Mouse (Mus musculus) kidney, postnatal 0 days (tissue): ENCODE measurements at regions not wholly inside any gene's neighbourhood (a gene's known extent, or its start where the extent isn't known, plus 50 kb on each side); places are given as distances from the start of the nearest gene placed in this dataset.

ENCODE experiments used
- ATAC-seq: fragments of 200-750 bp; cut with Nextera tagmentation; replicated peaks from 2 replicates; pipeline ENCODE4 v1.8.0; 2017; ENCODE audit warnings: low read depth, moderate number of reproducible peaks, moderate TSS enrichment, moderate library complexity; ENCODE audit not compliant: low FRiP score
- DNase-seq: peaks from one replicate; pipeline ENCODE4 v3.0.0-alpha.2; 2016; ENCODE audit warnings: low spot score
- H3K27ac ChIP-seq: fragments of 300-500 bp; sonication (generic); 2 replicates; pipeline ENCODE4 v1.5.1; 2014; ENCODE audit warnings: mild to moderate bottlenecking
- H3K27me3 ChIP-seq: fragments of 300-500 bp; sonication (generic); 2 replicates; pipeline ENCODE4 v1.6.1; 2014; ENCODE audit warnings: low read length, mixed read lengths; ENCODE audit not compliant: insufficient read depth
- H3K36me3 ChIP-seq: fragments of 300-500 bp; sonication (generic); 2 replicates; pipeline ENCODE4 v1.6.1; 2014; ENCODE audit warnings: low read length, mixed read lengths; ENCODE audit not compliant: insufficient read depth
- H3K4me1 ChIP-seq: fragments of 300-500 bp; sonication (generic); replicated peaks from 2 replicates; pipeline ENCODE4 v1.6.1; 2014; ENCODE audit warnings: antibody characterized with exemption, low read length, mixed read lengths; ENCODE audit not compliant: insufficient read depth
- H3K4me2 ChIP-seq: fragments of 300-500 bp; sonication (generic); 2 replicates; pipeline ENCODE4 v1.6.1; 2014; ENCODE audit warnings: mild to moderate bottlenecking, low read length, moderate library complexity, mixed read lengths
- H3K4me3 ChIP-seq: fragments of 300-500 bp; sonication (generic); replicated peaks from 2 replicates; pipeline ENCODE4 v1.5.1; 2014; ENCODE audit warnings: low read depth, low read length
- H3K9ac ChIP-seq: fragments of 300-500 bp; sonication (generic); 2 replicates; pipeline ENCODE4 v1.6.1; 2014; ENCODE audit warnings: low read depth, low read length
- H3K9me3 ChIP-seq: fragments of 300-500 bp; sonication (generic); replicated peaks from 2 replicates; pipeline ENCODE4 v1.6.1; 2016; ENCODE audit warnings: low read length, inconsistent platforms, mixed read lengths
- CTCF ChIP-seq: IDR thresholded peaks from 2 replicates; pipeline ENCODE4 v1.5.1; 2016; ENCODE audit warnings: antibody characterized with exemption, low read depth, mild to moderate bottlenecking, moderate library complexity
- WGBS: fragments of 180-500 bp; shearing (Covaris S2); extraction: QIAGEN DNeasy Blood & Tissue Kit; methylation state at CpG from one replicate; pipeline ENCODE4 v1.1.7; 2014; 5-methylcytosine and 5-hydroxymethylcytosine counted together

GRCm38 (mm10) chr17:4266487-4266886 lies 570.4 kb upstream of the Nox3 start:
- no peak for ATAC-seq
- peak overlapping the region; percentile 43 for H3K4me2 ChIP-seq
- 10% methylated on average over 5 of the region's 5 CpGs for WGBS
- no peaks in the 10 kb centered on the region for H3K9me3 ChIP-seq
- peaks cover 12% of the 10 kb centered on the region; the same call in 1 of the 2 replicates for H3K4me1 ChIP-seq
- H3K36me3 ChIP-seq = no peaks in the 10 kb centered on the region
- H3K27ac ChIP-seq = no peak overlapping the region
- peak; percentile 57 for DNase-seq
- no peak for TF ChIP-seq CTCF
- no peak overlapping the region for H3K4me3 ChIP-seq
- H3K27me3 ChIP-seq = no peaks in the 10 kb centered on the region
- no peak overlapping the region for H3K9ac ChIP-seq

- no peak for TF ChIP-seq CTCF
- no peak for DNase-seq
These were observed 572.3 kb upstream of the Nox3 start for GRCm38 (mm10) chr17:4268380-4268779.

DNA sequence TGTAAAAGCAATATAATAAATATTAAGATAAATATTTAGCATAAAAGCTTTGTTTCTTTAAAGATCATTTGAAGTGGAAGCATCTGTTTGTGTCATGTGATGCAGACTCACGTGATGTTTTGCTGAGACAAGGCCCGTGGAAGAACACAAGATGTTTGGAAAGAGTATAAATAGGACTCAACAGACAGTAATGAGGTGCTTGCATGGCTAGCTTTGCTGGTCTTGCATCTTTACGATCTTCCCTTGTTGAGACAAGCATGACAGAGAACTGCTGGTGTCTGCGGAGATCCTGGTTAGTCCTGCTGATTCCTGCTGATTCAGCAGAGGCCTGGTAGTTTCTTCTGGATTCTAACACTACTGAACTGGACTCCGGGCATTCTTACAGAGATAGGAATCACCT lies 576.4 kb upstream of the Nox3 start:
- ATAC-seq = no peak

More at GRCm38 (mm10) chr17:4268380-4268779, 572.3 kb upstream of the Nox3 start:
- ATAC-seq = peak; percentile 83
- peak overlapping the region; percentile 31; the same call in 1 of the 2 replicates for H3K27ac ChIP-seq
- no peaks in the 10 kb centered on the region for H3K27me3 ChIP-seq
- WGBS = 63% methylated on average over 5 of the region's 5 CpGs
- peaks cover 12% of the 10 kb centered on the region; the same call in 1 of the 2 replicates for H3K4me1 ChIP-seq
- H3K4me2 ChIP-seq = no peak overlapping the region
- no peaks in the 10 kb centered on the region for H3K36me3 ChIP-seq
- H3K4me3 ChIP-seq = no peak overlapping the region
- H3K9me3 ChIP-seq = no peaks in the 10 kb centered on the region
- H3K9ac ChIP-seq = no peak overlapping the region

GRCm38 (mm10) chr17:4276722-4277121 lies 580.7 kb upstream of the Nox3 start:
- H3K36me3 ChIP-seq = no peaks in the 10 kb centered on the region
- no peaks in the 10 kb centered on the region for H3K9me3 ChIP-seq
- no peak overlapping the region for H3K9ac ChIP-seq
- ATAC-seq = no peak
- no peaks in the 10 kb centered on the region for H3K4me1 ChIP-seq
- H3K27ac ChIP-seq = no peak overlapping the region
- H3K27me3 ChIP-seq = no peaks in the 10 kb centered on the region
- no peak overlapping the region for H3K4me3 ChIP-seq
- WGBS = 82% methylated on average over 4 of the region's 4 CpGs
- DNase-seq = no peak
- no peak overlapping the region for H3K4me2 ChIP-seq
- TF ChIP-seq CTCF = no peak

More for the DNA sequence above, 576.4 kb upstream of the Nox3 start:
- 0 out of 2 replicates have a peak, but pooled peaks cover 5% of the 10 kb centered on the region for H3K4me1 ChIP-seq
- no peaks in the 10 kb centered on the region for H3K36me3 ChIP-seq
- no peak for DNase-seq
- no peaks in the 10 kb centered on the region for H3K9me3 ChIP-seq
- no peak overlapping the region for H3K27ac ChIP-seq
- no peak overlapping the region for H3K4me3 ChIP-seq
- H3K9ac ChIP-seq = no peak overlapping the region
- WGBS = 60% methylated on average over 5 of the region's 5 CpGs
- no peak for TF ChIP-seq CTCF
- no peaks in the 10 kb centered on the region for H3K27me3 ChIP-seq
- H3K4me2 ChIP-seq = no peak overlapping the region

- no peak overlapping the region for H3K4me3 ChIP-seq
- no peak for TF ChIP-seq CTCF
- DNase-seq (peak; percentile 24), ATAC-seq (no peak)
- H3K4me1 ChIP-seq = no peaks in the 10 kb centered on the region
- H3K4me2 ChIP-seq = no peak overlapping the region
- H3K27ac ChIP-seq = no peak overlapping the region
- WGBS = 68% methylated on average over 4 of the region's 4 CpGs
- no peaks in the 10 kb centered on the region for H3K27me3 ChIP-seq
- H3K36me3 ChIP-seq = no peaks in the 10 kb centered on the region
- H3K9me3 ChIP-seq = no peaks in the 10 kb centered on the region
- H3K9ac ChIP-seq = no peak overlapping the region
These were observed 582.3 kb upstream of the Nox3 start for GRCm38 (mm10) chr17:4278239-4278827.

DNA sequence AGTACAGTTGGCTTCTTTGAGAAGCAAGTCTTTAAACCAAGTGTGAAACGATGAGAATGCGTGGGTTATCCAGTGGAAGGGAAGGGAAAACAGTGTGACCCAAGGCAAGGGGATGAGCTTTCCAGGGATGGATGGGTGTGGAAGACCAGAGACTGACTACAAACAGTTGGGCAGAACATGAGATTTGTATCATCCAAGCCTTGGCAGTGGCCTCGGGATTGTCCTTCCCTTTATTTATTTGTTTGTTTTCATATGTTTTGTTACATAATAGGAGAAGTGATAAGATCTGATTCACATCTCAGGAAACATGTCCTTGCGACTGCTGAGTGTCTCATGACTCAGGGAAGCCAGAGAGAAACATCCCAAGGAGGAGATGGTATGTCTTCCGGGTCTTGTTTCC lies 585.4 kb upstream of the Nox3 start:
- H3K4me2 ChIP-seq = no peak overlapping the region
- H3K4me3 ChIP-seq = no peak overlapping the region
- no peak overlapping the region for H3K9ac ChIP-seq
- WGBS = 86% methylated on average over 5 of the region's 5 CpGs
- H3K27ac ChIP-seq = no peak overlapping the region
- DNase-seq (no peak), ATAC-seq (no peak)
- H3K27me3 ChIP-seq = no peaks in the 10 kb centered on the region
- no peak for TF ChIP-seq CTCF
- no peaks in the 10 kb centered on the region for H3K4me1 ChIP-seq
- no peaks in the 10 kb centered on the region for H3K9me3 ChIP-seq
- H3K36me3 ChIP-seq = no peaks in the 10 kb centered on the region

- no peak for DNase-seq
- Histone ChIP-seq H3K4me1 (no peaks in the 10 kb centered on the region), H3K36me3 (no peaks in the 10 kb centered on the region), H3K4me2 (no peak overlapping the region), H3K9me3 (no peaks in the 10 kb centered on the region), H3K27ac (no peak overlapping the region), H3K9ac (no peak overlapping the region), H3K27me3 (no peaks in the 10 kb centered on the region), H3K4me3 (no peak overlapping the region)
- no peak for TF ChIP-seq CTCF
- no peak for ATAC-seq
- 72% methylated on average over 2 of the region's 2 CpGs for WGBS
These were observed 595.4 kb upstream of the Nox3 start for GRCm38 (mm10) chr17:4291418-4291817.
